ENCODE assay signal across 12 mouse cellular contexts in the genomic region with DNA sequence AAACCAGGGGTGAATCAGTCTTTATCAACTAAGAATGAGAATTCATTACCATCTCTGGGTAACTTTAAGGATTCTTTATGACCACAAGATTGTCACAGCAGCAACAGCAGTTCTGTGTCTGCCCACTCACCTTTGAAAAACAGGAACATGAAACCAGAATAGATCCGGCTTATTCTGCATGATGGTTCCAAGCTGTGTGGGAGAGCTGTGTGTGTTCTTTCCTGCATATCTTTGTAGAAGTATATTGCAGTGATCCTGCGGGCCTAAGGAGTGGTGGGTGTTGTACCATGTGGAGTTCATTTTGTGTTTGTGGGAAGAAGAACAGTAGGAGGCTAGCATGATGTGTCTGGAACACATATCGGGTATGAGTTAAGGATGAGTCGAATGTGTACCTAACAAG.
DNase-seq lines count a peak whose midpoint lies in the region.
"Had no signal": no experiment of that assay in that cellular context is flagged by ENCODE, and none has a peak within 500 bp of the region (broad histone marks: within the 10 kb centered on the region; RNA-seq: fewer than 3 reads in every experiment).

No protein-coding gene starts in this region.

- peak; percentile 80 for DNase-seq in A20 (ENCODE audit: low read depth, low spot score)
- peak; percentile 5 to 52 for DNase-seq in frontal cortex, postnatal 10 days (ENCODE audit: low spot score in 2 of 2)
- peak; percentile 43 for DNase-seq in layer of hippocampus, adult 9-10 months (ENCODE audit: low spot score)
- peak; percentile 70 to 71 for DNase-seq in left cerebral cortex, postnatal 36 days (ENCODE audit: low spot score in 2 of 2)
- DNase-seq in thymus, postnatal 25 days, result no peak
- no peak for DNase-seq in adrenal gland, postnatal 14 days
- DNase-seq in hindbrain, embryonic 10.5 days (ENCODE audit: low spot score), result no peak
- DNase-seq in midbrain, embryonic 10.5 days (ENCODE audit: low spot score), result no peak
- DNase-seq: cerebellum, adult 8-10 months; kidney, postnatal 10 days; midbrain, embryonic 14.5 days had no signal

- no peak overlapping the region for H3K4me3 ChIP-seq in hindbrain, embryonic 10.5 days
- H3K4me3 ChIP-seq in midbrain, embryonic 10.5 days, result no peak overlapping the region
- H3K4me3 ChIP-seq: limb, embryonic 13.5 days had no signal

- no peaks in the 10 kb centered on the region for H3K36me3 ChIP-seq in hindbrain, embryonic 10.5 days
- H3K36me3 ChIP-seq in midbrain, embryonic 10.5 days, result no peaks in the 10 kb centered on the region
- H3K36me3 ChIP-seq: limb, embryonic 13.5 days had no signal

- H3K4me1 ChIP-seq in hindbrain, embryonic 10.5 days (replicated peaks), result no peaks in the 10 kb centered on the region
- no peaks in the 10 kb centered on the region for H3K4me1 ChIP-seq in midbrain, embryonic 10.5 days
- H3K4me1 ChIP-seq: limb, embryonic 13.5 days had no signal

- H3K27me3 ChIP-seq in hindbrain, embryonic 10.5 days (ENCODE audit: insufficient read depth, poor library complexity, severe bottlenecking), result no peaks in the 10 kb centered on the region
- H3K27me3 ChIP-seq in midbrain, embryonic 10.5 days (ENCODE audit: low read depth, poor library complexity, severe bottlenecking), result no peaks in the 10 kb centered on the region
- H3K27me3 ChIP-seq: limb, embryonic 13.5 days had no signal

- H3K9me3 ChIP-seq in hindbrain, embryonic 10.5 days, result no peaks in the 10 kb centered on the region
- H3K9me3 ChIP-seq in midbrain, embryonic 10.5 days (replicated peaks), result no peaks in the 10 kb centered on the region
- H3K9me3 ChIP-seq: limb, embryonic 13.5 days had no signal

- 89% methylated on average over 4 of the region's 4 CpGs for WGBS in hindbrain, embryonic 10.5 days
- WGBS in midbrain, embryonic 10.5 days, result 92% methylated on average over 4 of the region's 4 CpGs

- H3K27ac ChIP-seq in hindbrain, embryonic 10.5 days, result no peak overlapping the region
- H3K27ac ChIP-seq in midbrain, embryonic 10.5 days (replicated peaks), result no peak overlapping the region
- H3K27ac ChIP-seq: limb, embryonic 13.5 days had no signal

- intact Hi-C loops in left cerebral cortex, postnatal 36 days (cut with DNase I), result no loop called here

Comparison
In these comparisons a context has a peak if more than half of its experiments do, and no peak if none do; other contexts are left out.
1. DNase-seq: peak in A20 (single experiment), frontal cortex, postnatal 10 days (2 of 2), layer of hippocampus, adult 9-10 months (single experiment) and left cerebral cortex, postnatal 36 days (2 of 2); none in thymus, postnatal 25 days (single experiment), adrenal gland, postnatal 14 days (single experiment), hindbrain, embryonic 10.5 days (single experiment) and midbrain, embryonic 10.5 days (single experiment).